Mouse (Mus musculus) embryonic fibroblast, embryonic 13.5 days (primary cell): ENCODE measurements around the gene F2rl2.

Experiments used
- CTCF ChIP-seq: IDR thresholded peaks from 2 replicates; pipeline ENCODE4 v1.5.1; 2011; ENCODE audit warnings: mild to moderate bottlenecking, control low read depth, low read length, moderate library complexity, borderline replicate concordance; ENCODE audit not compliant: insufficient read depth
- POLR2A ChIP-seq: IDR thresholded peaks from 2 replicates; pipeline ENCODE4 v1.6.1; 2011; ENCODE audit warnings: low read depth, mild to moderate bottlenecking, control low read depth, low read length, moderate library complexity

DNA sequence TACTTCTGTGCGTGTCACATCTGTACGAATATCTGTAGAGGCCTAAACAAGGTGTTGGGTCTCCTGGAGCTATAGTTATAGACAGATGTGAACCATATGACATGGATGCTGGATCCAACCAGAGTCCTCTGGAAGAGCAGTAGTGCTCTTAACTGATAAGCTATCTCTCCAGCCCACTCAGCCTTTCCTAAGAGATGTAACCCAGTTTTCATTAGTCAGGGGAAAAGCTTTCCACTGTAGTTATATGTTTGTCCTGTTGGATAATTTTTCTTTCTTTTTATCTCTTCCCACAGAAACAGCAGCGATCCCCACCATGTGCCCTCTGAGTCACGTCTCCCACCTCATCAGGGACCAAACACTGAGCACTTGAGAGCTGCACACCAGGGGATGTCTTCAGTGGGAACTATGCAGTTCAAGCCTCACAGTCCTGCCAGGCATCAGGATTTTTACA lies 17.1 kb upstream of the F2rl2 start:
- no peak for TF ChIP-seq CTCF
- TF ChIP-seq POLR2A = no peak
